Mouse (Mus musculus): ENCODE data around the gene Tbc1d24.

DNA sequence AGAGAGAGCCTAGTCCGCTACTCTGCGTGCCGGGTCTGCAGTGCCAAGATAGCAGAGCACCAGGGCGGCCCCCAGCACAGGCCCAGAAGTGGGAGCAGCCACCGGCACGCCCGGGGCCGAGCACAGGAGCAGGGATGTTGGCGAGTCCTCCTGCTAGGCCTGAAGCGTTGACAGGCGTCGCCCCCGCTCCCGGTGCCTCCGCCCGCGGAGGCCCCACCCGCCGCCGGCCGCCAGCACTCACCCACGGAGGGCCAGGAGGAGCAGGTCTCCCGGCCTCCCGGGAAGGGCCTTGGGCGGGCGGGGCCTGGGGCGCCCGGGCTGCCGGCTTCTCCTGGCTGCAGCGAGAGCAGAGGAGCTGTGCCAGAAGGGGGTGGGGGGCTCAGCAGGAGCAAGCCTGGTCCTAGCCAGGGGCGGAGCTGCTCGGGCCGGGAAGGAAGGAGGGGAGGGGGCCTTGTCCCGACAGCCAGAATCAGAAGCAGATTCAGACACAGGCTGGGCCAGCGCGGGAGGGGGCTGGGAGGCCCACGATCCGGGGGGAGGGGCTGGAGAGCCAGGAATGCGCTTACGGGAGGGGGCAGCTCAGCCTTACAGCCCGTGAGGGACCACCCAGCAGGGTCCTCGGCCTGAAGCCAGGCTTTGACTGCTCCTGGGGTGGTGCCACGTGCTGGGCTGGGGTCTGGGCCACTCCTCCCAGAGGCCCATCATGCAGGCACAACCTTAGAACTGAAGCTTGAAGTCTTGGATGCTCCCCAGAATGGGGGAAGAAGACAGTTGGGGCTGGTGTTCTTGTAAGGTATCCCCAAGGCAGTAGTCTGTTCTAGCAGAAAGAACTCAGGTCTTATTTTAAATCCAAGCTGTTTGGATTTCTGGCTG lies 3.9 kb upstream of the Tbc1d24 start, which contains the start of gene Ntn3:
- TF ChIP-seq POLR2A (IDR thresholded peaks at IDR 0.05; ENCODE audit: insufficient read length, low read depth) (no peak), CEBPB (IDR thresholded peaks at IDR 0.05; ENCODE audit: insufficient read depth, poor library complexity, severe bottlenecking) (no peak), MYOG (IDR thresholded peaks at IDR 0.05; ENCODE audit: control insufficient read depth in 1 of 3, insufficient read depth in 1 of 3, insufficient read length in 2 of 3, low read depth in 2 of 3) (no peak), USF1 (IDR thresholded peaks at IDR 0.05; ENCODE audit: low read depth) (no peak), E2F4 (IDR thresholded peaks at IDR 0.05; ENCODE audit: insufficient read depth) (no peak), TCF12 (IDR thresholded peaks at IDR 0.05; ENCODE audit: insufficient read depth, poor library complexity, severe bottlenecking) (no peak), SRF (IDR thresholded peaks at IDR 0.05; ENCODE audit: control insufficient read depth, insufficient read length, low read depth) (no peak), MYOD1 (IDR thresholded peaks at IDR 0.05; ENCODE audit: control insufficient read depth in 1 of 3, insufficient read length in 2 of 3, low read depth in 2 of 3) (no peak), MAX (IDR thresholded peaks at IDR 0.05; ENCODE audit: low read depth) (no peak)
